ENCODE assay signal across 20 mouse cellular contexts in the genomic region with DNA sequence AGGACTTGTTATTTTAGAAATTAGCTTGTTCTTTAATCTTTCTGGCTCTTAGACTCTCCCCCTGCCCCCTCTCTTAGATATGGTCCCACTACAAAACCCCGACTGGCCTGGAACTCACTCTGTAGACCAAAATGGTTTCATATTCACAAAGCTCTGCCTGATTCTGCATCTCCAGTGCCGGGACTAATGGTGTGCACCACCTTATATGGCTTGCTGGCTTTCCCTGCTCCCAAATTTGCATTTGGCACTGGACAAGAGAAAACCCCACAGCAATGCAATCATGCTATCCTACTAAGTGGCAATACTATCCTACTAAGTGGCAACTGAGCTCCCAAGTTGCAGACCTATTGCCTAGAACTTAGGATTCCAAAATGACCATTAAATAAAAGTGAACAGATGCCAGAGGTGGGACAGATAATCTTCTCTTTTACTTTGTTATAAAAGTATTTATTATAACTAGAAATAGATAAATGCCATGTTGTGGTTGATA.
A peak's percentile ranks its signal among the peaks of the same experiment; 100 is the strongest.
DNase-seq lines count a peak whose midpoint lies in the region; ATAC-seq and TF ChIP-seq lines count a peak whose summit lies in the region.
"Had no signal": no experiment of that assay in that cellular context is flagged by ENCODE, and none has a peak within 500 bp of the region (broad histone marks: within the 10 kb centered on the region; RNA-seq: fewer than 3 reads in every experiment).

No protein-coding gene starts in this region.

- DNase-seq in CH12.LX (ENCODE audit: extremely low read depth) (no peak), MEL (ENCODE audit: low read depth, low spot score) (no peak)
- DNase-seq in cerebellum, adult 9-10 months = no peak
- DNase-seq: adrenal gland, adult 2 months; adrenal gland, adult 8-10 months; adrenal gland, postnatal 10 days; adrenal gland, postnatal 14 days; adrenal gland, postnatal 25 days; adrenal gland, postnatal 36 days; B cell, adult 2 months; cerebellum, adult 11 months; cerebellum, adult 11-12 months; cerebellum, adult 18-20 months; cerebellum, adult 2 months; cerebellum, adult 8-10 months had no signal

- TF ChIP-seq CTCF in CH12.LX (conservative IDR thresholded peaks at IDR 0.05 in 1 of 2, IDR thresholded peaks at IDR 0.05 in 1 of 2; ENCODE audit: low read depth in 2 of 2, low read length in 2 of 2) (no peak), MEL (IDR thresholded peaks at IDR 0.05 in 2 of 3, conservative IDR thresholded peaks at IDR 0.05 in 1 of 3; ENCODE audit: control insufficient read depth in 1 of 3, insufficient read depth in 1 of 3, low read depth in 2 of 3, low read length in 3 of 3, poor library complexity in 1 of 3, severe bottlenecking in 1 of 3) (no peak)

- H3K36me3 ChIP-seq in CH12.LX (replicated peaks in 1 of 2; ENCODE audit: control insufficient read depth in 1 of 2, insufficient read depth in 1 of 2, low read length in 1 of 2) (peaks cover 3% of the 10 kb centered on the region in 2 experiments), MEL (ENCODE audit: control insufficient read depth in 1 of 2, insufficient read depth in 2 of 2, low read length in 2 of 2) (no peaks in the 10 kb centered on the region)
- H3K36me3 ChIP-seq: G1E had no signal

- H3K9ac ChIP-seq in CH12.LX (ENCODE audit: insufficient read depth, low read depth) = no peak overlapping the region
- no peak overlapping the region for H3K9ac ChIP-seq in MEL (ENCODE audit: control insufficient read depth, low read depth, low read length, poor library complexity, severe bottlenecking)

- no peak for TF ChIP-seq POLR2A in CH12.LX (IDR thresholded peaks at IDR 0.05; ENCODE audit: low read depth, low read length)
- no peak for TF ChIP-seq POLR2A in MEL (IDR thresholded peaks at IDR 0.05; ENCODE audit: control insufficient read depth in 1 of 2, insufficient read depth in 1 of 2, low read depth in 1 of 2, low read length in 2 of 2, poor library complexity in 1 of 2)

- dilution Hi-C loops in CH12.LX (cut with MboI; ENCODE audit: extremely low pct_ligation_motif_present, extremely low pct_unique_long_range_greater_than_20kb, low sequenced_read_pairs) = no loop called here

- peak; percentile 69 for TF ChIP-seq EP300 in CH12.LX (IDR thresholded peaks at IDR 0.05; ENCODE audit: low read length)
- no peak for TF ChIP-seq EP300 in MEL (IDR thresholded peaks at IDR 0.05; ENCODE audit: low read depth in 1 of 2, low read length in 2 of 2)

- H3K79me2 ChIP-seq in CH12.LX (replicated peaks; ENCODE audit: control insufficient read depth, extremely low read depth, insufficient read depth, poor library complexity, severe bottlenecking) (no peaks in the 10 kb centered on the region), MEL (ENCODE audit: control insufficient read depth, insufficient read depth, low read length, poor library complexity) (no peaks in the 10 kb centered on the region)

- no peak for ATAC-seq in megakaryocyte progenitor cell, adult 5-6 weeks (replicated peaks; ENCODE audit: poor library complexity)
- ATAC-seq: activated CD4-positive, CD25-positive, alpha-beta regulatory T cell, adult 4 months; CD4-positive, CD25-positive, alpha-beta regulatory T cell, adult 4 months; Patski had no signal

- in situ Hi-C loops in CH12.LX (cut with MboI; ENCODE audit: low pct_ligation_motif_present, low pct_unique_long_range_greater_than_20kb, low sequenced_read_pairs) = no loop called here

- no peaks in the 10 kb centered on the region for H3K9me3 ChIP-seq in CH12.LX (replicated peaks; ENCODE audit: low read length)
- H3K9me3 ChIP-seq in MEL (replicated peaks; ENCODE audit: insufficient read depth, low read length) = no peaks in the 10 kb centered on the region
- H3K9me3 ChIP-seq: G1E had no signal

- no peak overlapping the region for H3K4me3 ChIP-seq in CH12.LX (replicated peaks in 1 of 3; ENCODE audit: low read depth in 2 of 3, low read length in 2 of 3, poor library complexity in 1 of 3)
- H3K4me3 ChIP-seq in MEL (ENCODE audit: control insufficient read depth in 1 of 2, insufficient read depth in 1 of 2, low read depth in 2 of 2, low read length in 2 of 2) = no peak overlapping the region

- H3K27me3 ChIP-seq in CH12.LX (replicated peaks) (no peaks in the 10 kb centered on the region), MEL (ENCODE audit: control insufficient read depth in 1 of 2, insufficient read depth in 2 of 2, low read length in 2 of 2) (no peaks in the 10 kb centered on the region)
- H3K27me3 ChIP-seq: Patski had no signal

- peak overlapping the region; percentile 40; the same call in 1 of the 2 replicates for H3K4me2 ChIP-seq in CH12.LX (ENCODE audit: insufficient read depth, low read depth, poor library complexity, severe bottlenecking)

- TF ChIP-seq RAD21 in CH12.LX (IDR thresholded peaks at IDR 0.05; ENCODE audit: low read depth, low read length) (no peak), MEL (IDR thresholded peaks at IDR 0.05; ENCODE audit: low read depth, low read length) (no peak)

- H3K27ac ChIP-seq in CH12.LX (ENCODE audit: insufficient read depth, low read depth) (peak overlapping the region; percentile 29; the same call in 1 of the 2 replicates), MEL (ENCODE audit: control insufficient read depth, low read depth, low read length) (no peak overlapping the region)

- H3K4me1 ChIP-seq in CH12.LX (ENCODE audit: control insufficient read depth in 1 of 2, insufficient read depth in 2 of 2) (peaks cover 40 to 94% of the 10 kb centered on the region in 2 experiments), MEL (ENCODE audit: control insufficient read depth in 1 of 2, insufficient read depth in 2 of 2, low read length in 2 of 2) (no peaks in the 10 kb centered on the region)

TF ChIP-seq in CH12.LX, 34 proteins besides CTCF, POLR2A, EP300 and RAD21 (continues in another document):
- TF ChIP-seq RCOR1 (conservative IDR thresholded peaks at IDR 0.05; ENCODE audit: low read depth, low read length) (0 out of 2 replicates have a peak, but pooled peaks have one; percentile 65), PAX5 (IDR thresholded peaks at IDR 0.05; ENCODE audit: low read length) (no peak), ELF1 (IDR thresholded peaks at IDR 0.05; ENCODE audit: low read depth, low read length) (peak; percentile 20; the same call in 1 of the 2 replicates), ETS1 (conservative IDR thresholded peaks at IDR 0.05; ENCODE audit: low read depth, low read length) (peak; percentile 77), KAT2A (IDR thresholded peaks at IDR 0.05; ENCODE audit: insufficient replicate concordance, low read length) (0 out of 2 replicates have a peak, but pooled peaks have one; percentile 30), TBP (conservative IDR thresholded peaks at IDR 0.05; ENCODE audit: low read depth, low read length) (no peak), MAZ (IDR thresholded peaks at IDR 0.05; ENCODE audit: low read depth, low read length) (peak; percentile 71), BHLHE40 (IDR thresholded peaks at IDR 0.05; ENCODE audit: low read depth, low read length) (peak; percentile 75), USF1 (IDR thresholded peaks at IDR 0.05; ENCODE audit: low read depth, low read length) (no peak), ZMIZ1 (IDR thresholded peaks at IDR 0.05; ENCODE audit: low read depth, low read length) (no peak), IRF4 (IDR thresholded peaks at IDR 0.05; ENCODE audit: low read depth, low read length) (peak; percentile 79), JUND (conservative IDR thresholded peaks at IDR 0.05; ENCODE audit: low read depth, low read length) (no peak), MAFK (IDR thresholded peaks at IDR 0.05; ENCODE audit: insufficient replicate concordance, low read length) (no peak), TCF12 (IDR thresholded peaks at IDR 0.05; ENCODE audit: low read depth, low read length) (peak; percentile 60), SMC3 (IDR thresholded peaks at IDR 0.05; ENCODE audit: low read depth, low read length) (no peak; the same call in 1 of the 2 replicates), MYC (IDR thresholded peaks at IDR 0.05; ENCODE audit: low read depth, low read length) (0 out of 2 replicates have a peak, but pooled peaks have one; percentile 36), UBTF (IDR thresholded peaks at IDR 0.05; ENCODE audit: low read depth, low read length) (no peak), ZKSCAN1 (IDR thresholded peaks at IDR 0.05; ENCODE audit: borderline replicate concordance, low read depth, low read length) (peak; percentile 100)

TF ChIP-seq in MEL, 35 proteins besides CTCF, POLR2A, EP300 and RAD21:
- no peak for TF ChIP-seq NELFE (IDR thresholded peaks at IDR 0.05; ENCODE audit: low read depth, low read length)
- TF ChIP-seq ZKSCAN1 (IDR thresholded peaks at IDR 0.05; ENCODE audit: low read depth, low read length) = peak; percentile 80
- TF ChIP-seq SIN3A (IDR thresholded peaks at IDR 0.05; ENCODE audit: low read length) = no peak
